Mouse (Mus musculus): ENCODE data around the gene Ankub1. TPM values are rescaled to one million over a fixed set of nuclear protein-coding genes. Genes with fewer than 3 reads are reported as not detected.

The Ankub1 gene
- not detected in 2 replicates for polyA plus RNA-seq (2015; fragmentation: Nextera tagmentation; extraction: Ambion mirVana)

- Histone ChIP-seq H3K36me3 (no peaks in the 10 kb centered on the region), H3K4me2 (no peak within 1 kb of the TSS), H3K27ac (replicated peaks) (no peak within 1 kb of the TSS), H3K9me3 (no peaks in the 10 kb centered on the region), H3K27me3 (replicated peaks) (no peaks in the 10 kb centered on the region), H3K4me1 (no peaks in the 10 kb centered on the region), H3K9ac (no peak within 1 kb of the TSS), H3K4me3 (no peak within 1 kb of the TSS)
- no peak for ATAC-seq (ENCODE audit: extremely low read depth, insufficient number of reproducible peaks, low FRiP score, low TSS enrichment)
- 66% methylated on average over 2 of the region's 2 CpGs for whole genome bisulfite sequencing
Observed at GRCm38 (mm10) chr3:57692719-57693118, at the start of gene Ankub1. Gene Ankub1 (minus strand): TSS chr3:57692799.

- Histone ChIP-seq H3K9ac (no peak overlapping the region), H3K4me3 (no peak overlapping the region), H3K27ac (replicated peaks) (no peak overlapping the region), H3K4me2 (no peak overlapping the region), H3K27me3 (replicated peaks) (no peaks in the 10 kb centered on the region), H3K36me3 (no peaks in the 10 kb centered on the region), H3K9me3 (no peaks in the 10 kb centered on the region), H3K4me1 (peaks cover 20% of the 10 kb centered on the region)
- ATAC-seq (ENCODE audit: extremely low read depth, insufficient number of reproducible peaks, low FRiP score, low TSS enrichment): no peak
- 89% methylated on average over 1 of the region's 1 CpGs for whole genome bisulfite sequencing
Observed at GRCm38 (mm10) chr3:57739830-57740229, 47.2 kb upstream of the Ankub1 start.

- Histone ChIP-seq H3K4me1 (peaks cover 20% of the 10 kb centered on the region), H3K9me3 (no peaks in the 10 kb centered on the region), H3K9ac (peak overlapping the region; percentile 85), H3K4me2 (peak overlapping the region; percentile 79), H3K36me3 (no peaks in the 10 kb centered on the region), H3K27me3 (replicated peaks) (no peaks in the 10 kb centered on the region), H3K4me3 (peak overlapping the region; percentile 89), H3K27ac (replicated peaks) (peak overlapping the region; percentile 96)
- WGBS: under 1% methylated on average over 13 of the region's 13 CpGs
- ATAC-seq (ENCODE audit: extremely low read depth, insufficient number of reproducible peaks, low FRiP score, low TSS enrichment): no peak
Observed at GRCm38 (mm10) chr3:57736419-57737095, 44.0 kb upstream of the Ankub1 start.

- peak within 1 kb of the TSS; percentile 89 for H3K4me3 ChIP-seq
- H3K27ac ChIP-seq (replicated peaks): peak within 1 kb of the TSS; percentile 96
- H3K36me3 ChIP-seq: no peaks in the 10 kb centered on the region
- H3K27me3 ChIP-seq (replicated peaks): no peaks in the 10 kb centered on the region
- peak; percentile 99 for ATAC-seq (ENCODE audit: extremely low read depth, insufficient number of reproducible peaks, low FRiP score, low TSS enrichment)
- H3K9me3 ChIP-seq: no peaks in the 10 kb centered on the region
- peak within 1 kb of the TSS; percentile 85 for H3K9ac ChIP-seq
- under 1% methylated on average over 59 of the region's 59 CpGs for WGBS
- peaks cover 20% of the 10 kb centered on the region for H3K4me1 ChIP-seq
- peak within 1 kb of the TSS; percentile 79 for H3K4me2 ChIP-seq
Observed at GRCm38 (mm10) chr3:57735511-57736370, 43.1 kb upstream of the Ankub1 start, which contains the start of gene Rnf13. Gene Rnf13 (plus strand): TSS chr3:57736062.

- Histone ChIP-seq H3K4me3 (no peak overlapping the region), H3K36me3 (no peaks in the 10 kb centered on the region), H3K9ac (no peak overlapping the region), H3K27me3 (replicated peaks) (no peaks in the 10 kb centered on the region), H3K9me3 (no peaks in the 10 kb centered on the region), H3K27ac (replicated peaks) (no peak overlapping the region), H3K4me2 (no peak overlapping the region), H3K4me1 (peaks cover 14% of the 10 kb centered on the region)
- no peak for ATAC-seq (ENCODE audit: extremely low read depth, insufficient number of reproducible peaks, low FRiP score, low TSS enrichment)
- WGBS: 78% methylated on average over 5 of the region's 5 CpGs
Observed at GRCm38 (mm10) chr3:57732206-57732915, 39.8 kb upstream of the Ankub1 start.

GRCm38 (mm10) chr3:57714151-57714550 is 21.6 kb upstream of the Ankub1 start:
- WGBS: 81% methylated on average over 6 of the region's 6 CpGs
- peaks cover 3% of the 10 kb centered on the region; the same call in 1 of the 2 replicates for H3K9me3 ChIP-seq
- no peak for ATAC-seq (ENCODE audit: extremely low read depth, insufficient number of reproducible peaks, low FRiP score, low TSS enrichment)
- H3K4me3 ChIP-seq: no peak overlapping the region
- H3K36me3 ChIP-seq: no peaks in the 10 kb centered on the region
- H3K27me3 ChIP-seq (replicated peaks): no peaks in the 10 kb centered on the region
- no peak overlapping the region for H3K27ac ChIP-seq (replicated peaks)
- no peaks in the 10 kb centered on the region for H3K4me1 ChIP-seq
- no peak overlapping the region for H3K4me2 ChIP-seq
- no peak overlapping the region for H3K9ac ChIP-seq

- ATAC-seq (ENCODE audit: extremely low read depth, insufficient number of reproducible peaks, low FRiP score, low TSS enrichment): no peak
- 87% methylated on average over 9 of the region's 9 CpGs for WGBS
- Histone ChIP-seq H3K4me1 (no peaks in the 10 kb centered on the region), H3K36me3 (no peaks in the 10 kb centered on the region), H3K27ac (replicated peaks) (no peak overlapping the region), H3K9ac (no peak overlapping the region), H3K27me3 (replicated peaks) (no peaks in the 10 kb centered on the region), H3K4me3 (no peak overlapping the region), H3K4me2 (no peak overlapping the region), H3K9me3 (no peaks in the 10 kb centered on the region)
Observed at GRCm38 (mm10) chr3:57696779-57697178, 4.2 kb upstream of the Ankub1 start.

GRCm38 (mm10) chr3:57696249-57696648 is 3.6 kb upstream of the Ankub1 start:
- Histone ChIP-seq H3K27ac (replicated peaks) (no peak overlapping the region), H3K4me2 (no peak overlapping the region), H3K4me1 (no peaks in the 10 kb centered on the region), H3K9ac (no peak overlapping the region), H3K9me3 (no peaks in the 10 kb centered on the region), H3K36me3 (no peaks in the 10 kb centered on the region), H3K27me3 (replicated peaks) (no peaks in the 10 kb centered on the region), H3K4me3 (no peak overlapping the region)
- WGBS: 79% methylated on average over 4 of the region's 4 CpGs
- no peak for ATAC-seq (ENCODE audit: extremely low read depth, insufficient number of reproducible peaks, low FRiP score, low TSS enrichment)

GRCm38 (mm10) chr3:57691772-57692171 is 827 bp downstream of the Ankub1 start:
- Histone ChIP-seq H3K4me3 (no peak overlapping the region), H3K9me3 (no peaks in the 10 kb centered on the region), H3K4me1 (no peaks in the 10 kb centered on the region), H3K27me3 (replicated peaks) (no peaks in the 10 kb centered on the region), H3K27ac (replicated peaks) (no peak overlapping the region), H3K9ac (no peak overlapping the region), H3K4me2 (no peak overlapping the region), H3K36me3 (no peaks in the 10 kb centered on the region)
- no peak for ATAC-seq (ENCODE audit: extremely low read depth, insufficient number of reproducible peaks, low FRiP score, low TSS enrichment)
- 66% methylated on average over 4 of the region's 4 CpGs for WGBS

- Histone ChIP-seq H3K4me3 (no peak overlapping the region), H3K9ac (no peak overlapping the region), H3K4me2 (no peak overlapping the region), H3K9me3 (peaks cover 6% of the 10 kb centered on the region; the same call in 1 of the 2 replicates), H3K4me1 (no peaks in the 10 kb centered on the region), H3K36me3 (no peaks in the 10 kb centered on the region), H3K27me3 (replicated peaks) (no peaks in the 10 kb centered on the region), H3K27ac (replicated peaks) (no peak overlapping the region)
- ATAC-seq (ENCODE audit: extremely low read depth, insufficient number of reproducible peaks, low FRiP score, low TSS enrichment): no peak
Observed at GRCm38 (mm10) chr3:57677786-57678185, 14.8 kb downstream of the Ankub1 start.

GRCm38 (mm10) chr3:57674075-57674474 is 18.5 kb downstream of the Ankub1 start:
- no peak overlapping the region for H3K4me3 ChIP-seq
- no peaks in the 10 kb centered on the region for H3K9me3 ChIP-seq
- 76% methylated on average over 2 of the region's 2 CpGs for WGBS
- no peak overlapping the region for H3K27ac ChIP-seq (replicated peaks)
- no peaks in the 10 kb centered on the region for H3K36me3 ChIP-seq
- no peaks in the 10 kb centered on the region for H3K27me3 ChIP-seq (replicated peaks)
- H3K4me1 ChIP-seq: no peaks in the 10 kb centered on the region
- no peak for ATAC-seq (ENCODE audit: extremely low read depth, insufficient number of reproducible peaks, low FRiP score, low TSS enrichment)
- no peak overlapping the region for H3K9ac ChIP-seq
- no peak overlapping the region for H3K4me2 ChIP-seq
